Mouse (Mus musculus) MEL (cell line): ENCODE measurements around the gene AW549877.

Experiments
- CTCF ChIP-seq, 3 experiments: IDR thresholded peaks in 2 of 3; conservative IDR thresholded peaks in 1 of 3; 2 replicates each; pipeline ENCODE4 v1.5.1; 2011 to 2012; ENCODE audit warnings: low read length in 3 of 3, low read depth in 2 of 3, mild to moderate bottlenecking in 2 of 3, improper control_type of control experiment in 1 of 3, inconsistent platforms in 1 of 3, mixed read lengths in 1 of 3, moderate library complexity in 1 of 3; ENCODE audit not compliant: control insufficient read depth in 1 of 3, insufficient read depth in 1 of 3, poor library complexity in 1 of 3, severe bottlenecking in 1 of 3
- MEF2A ChIP-seq: IDR thresholded peaks from 2 replicates; pipeline ENCODE4 v1.6.1; 2014; ENCODE audit warnings: low read depth, mild to moderate bottlenecking, inconsistent platforms, low read length, improper control_type of control experiment; ENCODE audit not compliant: poor library complexity, insufficient replicate concordance, severe bottlenecking; ENCODE audit errors: extremely low read depth
- POLR2A ChIP-seq, 2 experiments: IDR thresholded peaks; 2 replicates each; pipeline ENCODE4 v1.6.1; 2011 to 2012; ENCODE audit warnings: low read length in 2 of 2, mild to moderate bottlenecking in 2 of 2, control low read depth in 1 of 2, improper control_type of control experiment in 1 of 2, low read depth in 1 of 2, moderate library complexity in 1 of 2; ENCODE audit not compliant: control insufficient read depth in 1 of 2, insufficient read depth in 1 of 2, poor library complexity in 1 of 2
- POLR2AphosphoS2 ChIP-seq: IDR thresholded peaks from 2 replicates; pipeline ENCODE4 v1.6.1; 2011; ENCODE audit warnings: low read length, improper control_type of control experiment

DNA sequence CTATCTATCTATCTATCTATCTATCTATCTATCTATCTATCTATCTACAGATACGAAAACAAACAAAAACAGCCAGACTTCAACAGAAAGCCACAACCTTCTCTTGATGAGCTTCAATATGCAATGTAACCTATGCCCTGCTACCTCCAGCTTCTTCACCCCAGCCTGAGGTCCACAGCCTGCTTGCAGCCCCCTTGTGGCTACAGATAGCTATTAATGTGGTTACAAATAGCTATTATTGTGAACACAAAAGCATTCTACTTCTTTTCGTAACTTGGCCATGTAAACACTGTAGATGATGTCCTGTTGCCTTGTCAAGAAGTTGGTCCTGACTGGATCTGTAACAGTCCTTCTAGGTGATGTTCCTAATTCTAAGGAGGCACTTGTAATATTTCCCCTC is 57.4 kb downstream of the AW549877 start:
- TF ChIP-seq POLR2AphosphoS2 (no peak), POLR2A (IDR thresholded peaks at IDR 0.05; ENCODE audit: control insufficient read depth in 1 of 2, insufficient read depth in 1 of 2, low read depth in 1 of 2, low read length in 2 of 2, poor library complexity in 1 of 2) (no peak), MEF2A (no peak), CTCF (IDR thresholded peaks at IDR 0.05 in 2 of 3, conservative IDR thresholded peaks at IDR 0.05 in 1 of 3; ENCODE audit: control insufficient read depth in 1 of 3, insufficient read depth in 1 of 3, low read depth in 2 of 3, low read length in 3 of 3, poor library complexity in 1 of 3, severe bottlenecking in 1 of 3) (peak in 1 of 3 experiments; percentile 27; a peak in 1 of 6 replicates)
